Mouse (Mus musculus) liver, embryonic 11.5 days (tissue): ENCODE results near the gene Gm10337. TPM values are rescaled to one million over a fixed set of nuclear protein-coding genes. Genes with fewer than 3 reads are reported as not detected.
A peak's percentile ranks its signal among the peaks of the same experiment; 100 is the strongest.

Experiments
- ATAC-seq: fragments of 200-750 bp; cut with Nextera tagmentation; replicated peaks from 2 replicates; pipeline ENCODE4 v1.8.0; 2017; ENCODE audit warnings: moderate number of reproducible peaks, mild to moderate bottlenecking, moderate TSS enrichment, moderate library complexity; ENCODE audit not compliant: low FRiP score
- DNase-seq: peaks from one replicate; pipeline ENCODE4 v3.0.0-alpha.2; 2017; ENCODE audit warnings: low spot score
- H3K27ac ChIP-seq: fragments of 300-500 bp; sonication (generic); 2 replicates; pipeline ENCODE4 v1.5.1; 2014; ENCODE audit warnings: mild to moderate bottlenecking, low read depth, low read length, control low read depth
- H3K27me3 ChIP-seq: fragments of 300-500 bp; sonication (generic); replicated peaks from 2 replicates; pipeline ENCODE4 v1.6.1; 2014; ENCODE audit warnings: low read length, mixed read lengths; ENCODE audit not compliant: control insufficient read depth, insufficient read depth
- H3K36me3 ChIP-seq: fragments of 300-500 bp; sonication (generic); 2 replicates; pipeline ENCODE4 v1.6.1; 2014; ENCODE audit warnings: mild to moderate bottlenecking, low read length, moderate library complexity, mixed read lengths; ENCODE audit not compliant: control insufficient read depth, insufficient read depth
- H3K4me1 ChIP-seq: fragments of 300-500 bp; sonication (generic); replicated peaks from 2 replicates; pipeline ENCODE4 v1.6.1; 2014; ENCODE audit warnings: low read length, mixed read lengths; ENCODE audit not compliant: control insufficient read depth, insufficient read depth
- H3K4me2 ChIP-seq: fragments of 300-500 bp; sonication (generic); 2 replicates; pipeline ENCODE4 v1.6.1; 2014; ENCODE audit warnings: mild to moderate bottlenecking, control low read depth, moderate library complexity
- H3K4me3 ChIP-seq: fragments of 300-500 bp; sonication (generic); 2 replicates; pipeline ENCODE4 v1.5.1; 2014; ENCODE audit warnings: low read depth, low read length, control low read depth
- H3K9ac ChIP-seq: fragments of 300-500 bp; sonication (generic); 2 replicates; pipeline ENCODE4 v1.6.1; 2014; ENCODE audit warnings: low read depth, low read length, control low read depth
- H3K9me3 ChIP-seq: fragments of 300-500 bp; sonication (generic); 2 replicates; pipeline ENCODE4 v1.6.1; 2016; ENCODE audit warnings: low read length, inconsistent platforms, mixed read lengths; ENCODE audit not compliant: control insufficient read depth
- WGBS: fragments of 180-500 bp; shearing (Covaris S2); extraction: QIAGEN DNeasy Blood & Tissue Kit; methylation state at CpG from one replicate; pipeline ENCODE4 v1.1.7; 2014; 5-methylcytosine and 5-hydroxymethylcytosine counted together
- polyA plus RNA-seq: library from polyadenylated mRNA; unstranded; fragments of >200 nt; fragmentation: Nextera tagmentation; extraction: Ambion mirVana; gene quantifications from 2 replicates; pipeline ENCODE4 v1.2.1, GENCODE M21; 2014

Gene Gm10337
- not detected in 2 replicates for polyA plus RNA-seq

- Histone ChIP-seq H3K4me1 (no peaks in the 10 kb centered on the region), H3K27me3 (no peaks in the 10 kb centered on the region), H3K4me2 (no peak within 1 kb of the TSS), H3K4me3 (no peak within 1 kb of the TSS), H3K9me3 (no peaks in the 10 kb centered on the region), H3K27ac (no peak within 1 kb of the TSS), H3K36me3 (peaks cover 46% of the 10 kb centered on the region), H3K9ac (no peak within 1 kb of the TSS)
- WGBS = 86% methylated on average over 1 of the region's 1 CpGs
- DNase-seq = no peak
- no peak for ATAC-seq
Measured at GRCm38 (mm10) chr15:102503447-102503846, at the start of gene Gm10337. TSS of gene Gm10337 (plus strand) at chr15:102503722.

- WGBS = 45% methylated on average over 6 of the region's 6 CpGs
- Histone ChIP-seq H3K4me1 (peaks cover 21% of the 10 kb centered on the region), H3K36me3 (no peaks in the 10 kb centered on the region), H3K9ac (no peak overlapping the region), H3K27me3 (no peaks in the 10 kb centered on the region), H3K9me3 (no peaks in the 10 kb centered on the region), H3K27ac (no peak overlapping the region), H3K4me2 (no peak overlapping the region), H3K4me3 (no peak overlapping the region)
- ATAC-seq = no peak
- peak; percentile 46 for DNase-seq
Measured at GRCm38 (mm10) chr15:102455993-102456392, 47.5 kb upstream of the Gm10337 start.

GRCm38 (mm10) chr15:102458050-102458736 is 45.3 kb upstream of the Gm10337 start:
- Histone ChIP-seq H3K36me3 (peaks cover 4% of the 10 kb centered on the region; the same call in 1 of the 2 replicates), H3K9me3 (no peaks in the 10 kb centered on the region), H3K4me3 (peak overlapping the region; percentile 62), H3K27ac (peak overlapping the region; percentile 93), H3K9ac (peak overlapping the region; percentile 18), H3K27me3 (no peaks in the 10 kb centered on the region), H3K4me2 (peak overlapping the region; percentile 72), H3K4me1 (peaks cover 26% of the 10 kb centered on the region)
- WGBS = 41% methylated on average over 5 of the region's 5 CpGs
- ATAC-seq (0 out of 2 replicates have a peak, but pooled peaks have one; percentile 25), DNase-seq (no peak)

GRCm38 (mm10) chr15:102458904-102459317 is 44.6 kb upstream of the Gm10337 start, which contains the start of gene Prr13:
TSS of gene Prr13 (plus strand) at chr15:102459028.
- H3K27ac ChIP-seq = peak within 1 kb of the TSS; percentile 93
- under 1% methylated on average over 19 of the region's 19 CpGs for WGBS
- peaks cover 26% of the 10 kb centered on the region for H3K4me1 ChIP-seq
- H3K27me3 ChIP-seq = no peaks in the 10 kb centered on the region
- ATAC-seq (peak; percentile 79), DNase-seq (peak; percentile 81)
- peak within 1 kb of the TSS; percentile 72 for H3K4me2 ChIP-seq
- peak within 1 kb of the TSS; percentile 65 for H3K9ac ChIP-seq
- no peaks in the 10 kb centered on the region for H3K9me3 ChIP-seq
- peaks cover 4% of the 10 kb centered on the region; the same call in 1 of the 2 replicates for H3K36me3 ChIP-seq
- H3K4me3 ChIP-seq = peak within 1 kb of the TSS; percentile 62

GRCm38 (mm10) chr15:102459381-102459780 is 44.1 kb upstream of the Gm10337 start:
- Histone ChIP-seq H3K9ac (peak overlapping the region; percentile 65), H3K36me3 (peaks cover 4% of the 10 kb centered on the region; the same call in 1 of the 2 replicates), H3K27me3 (no peaks in the 10 kb centered on the region), H3K4me3 (peak overlapping the region; percentile 62), H3K27ac (peak overlapping the region; percentile 93), H3K9me3 (no peaks in the 10 kb centered on the region), H3K4me1 (peaks cover 26% of the 10 kb centered on the region), H3K4me2 (peak overlapping the region; percentile 72)
- ATAC-seq (peak; percentile 21; the same call in 1 of the 2 replicates), DNase-seq (no peak)
- WGBS = 22% methylated on average over 6 of the region's 6 CpGs

GRCm38 (mm10) chr15:102459847-102460246 is 43.7 kb upstream of the Gm10337 start:
- ATAC-seq = peak; percentile 69
- peak overlapping the region; percentile 93 for H3K27ac ChIP-seq
- peaks cover 4% of the 10 kb centered on the region; the same call in 1 of the 2 replicates for H3K36me3 ChIP-seq
- no peaks in the 10 kb centered on the region for H3K27me3 ChIP-seq
- peak overlapping the region; percentile 72 for H3K4me2 ChIP-seq
- H3K4me1 ChIP-seq = peaks cover 26% of the 10 kb centered on the region
- peak overlapping the region; percentile 46 for H3K9ac ChIP-seq
- no peaks in the 10 kb centered on the region for H3K9me3 ChIP-seq
- DNase-seq = no peak
- 26% methylated on average over 5 of the region's 5 CpGs for WGBS
- H3K4me3 ChIP-seq = peak overlapping the region; percentile 62

GRCm38 (mm10) chr15:102460409-102460808 is 43.1 kb upstream of the Gm10337 start:
- 68% methylated on average over 12 of the region's 12 CpGs for WGBS

GRCm38 (mm10) chr15:102460971-102461370 is 42.6 kb upstream of the Gm10337 start:
- Histone ChIP-seq H3K9ac (peak overlapping the region; percentile 46), H3K4me3 (peak overlapping the region; percentile 62)

More at GRCm38 (mm10) chr15:102460409-102460808, 43.1 kb upstream of the Gm10337 start:
- Histone ChIP-seq H3K9me3 (no peaks in the 10 kb centered on the region), H3K4me1 (peaks cover 26% of the 10 kb centered on the region), H3K4me2 (peak overlapping the region; percentile 72), H3K9ac (peak overlapping the region; percentile 46), H3K36me3 (peaks cover 4% of the 10 kb centered on the region; the same call in 1 of the 2 replicates), H3K4me3 (peak overlapping the region; percentile 62), H3K27me3 (no peaks in the 10 kb centered on the region), H3K27ac (peak overlapping the region; percentile 93)
- no peak for ATAC-seq
- no peak for DNase-seq

More at GRCm38 (mm10) chr15:102460971-102461370, 42.6 kb upstream of the Gm10337 start:
- no peaks in the 10 kb centered on the region for H3K27me3 ChIP-seq
- DNase-seq (no peak), ATAC-seq (no peak)
- peak overlapping the region; percentile 72 for H3K4me2 ChIP-seq
- no peaks in the 10 kb centered on the region for H3K9me3 ChIP-seq
- peak overlapping the region; percentile 93 for H3K27ac ChIP-seq
- H3K4me1 ChIP-seq = peaks cover 26% of the 10 kb centered on the region
- H3K36me3 ChIP-seq = peaks cover 4% of the 10 kb centered on the region; the same call in 1 of the 2 replicates
- 34% methylated on average over 4 of the region's 4 CpGs for WGBS
